Mouse (Mus musculus) hindbrain, embryonic 13.5 days (tissue): ENCODE results near the gene Myo1e. TPM values are rescaled to one million over a fixed set of nuclear protein-coding genes. Genes with fewer than 3 reads are reported as not detected.

Source experiments
- ATAC-seq: fragments of 200-750 bp; cut with Nextera tagmentation; 2 replicates; pipeline ENCODE4 v1.8.0; 2017; ENCODE audit warnings: moderate TSS enrichment; ENCODE audit not compliant: low FRiP score
- H3K27ac ChIP-seq: fragments of 300-500 bp; sonication (generic); 2 replicates; pipeline ENCODE4 v1.5.1; 2015; ENCODE audit warnings: inconsistent platforms, mild to moderate bottlenecking, moderate library complexity
- H3K27me3 ChIP-seq: fragments of 300-500 bp; sonication (generic); 2 replicates; pipeline ENCODE4 v1.6.1; 2015; ENCODE audit warnings: mild to moderate bottlenecking, inconsistent platforms
- H3K36me3 ChIP-seq: fragments of 300-500 bp; sonication (generic); 2 replicates; pipeline ENCODE4 v1.6.1; 2015; ENCODE audit warnings: mild to moderate bottlenecking, inconsistent platforms
- H3K4me1 ChIP-seq: fragments of 300-500 bp; sonication (generic); replicated peaks from 2 replicates; pipeline ENCODE4 v1.6.1; 2015; ENCODE audit warnings: inconsistent platforms
- H3K4me2 ChIP-seq: fragments of 300-500 bp; sonication (generic); 2 replicates; pipeline ENCODE4 v1.6.1; 2015; ENCODE audit warnings: inconsistent platforms, mild to moderate bottlenecking, moderate library complexity
- H3K4me3 ChIP-seq: fragments of 300-500 bp; sonication (generic); 2 replicates; pipeline ENCODE4 v1.5.1; 2015; ENCODE audit warnings: mild to moderate bottlenecking, inconsistent platforms
- H3K9ac ChIP-seq: fragments of 300-500 bp; sonication (generic); 2 replicates; pipeline ENCODE4 v1.6.1; 2015; ENCODE audit warnings: mild to moderate bottlenecking, inconsistent platforms
- H3K9me3 ChIP-seq: fragments of 300-500 bp; sonication (generic); 2 replicates; pipeline ENCODE4 v1.6.1; 2016; ENCODE audit warnings: inconsistent platforms
- WGBS: fragments of 180-500 bp; shearing (Covaris S2); methylation state at CpG from one replicate; pipeline ENCODE4 v1.1.7; 2015; 5-methylcytosine and 5-hydroxymethylcytosine counted together
- polyA plus RNA-seq: library from polyadenylated mRNA; unstranded; fragments of >200 nt; fragmentation: Nextera tagmentation; extraction: Ambion mirVana; gene quantifications from 2 replicates; pipeline ENCODE4 v1.2.1, GENCODE M21; 2015

The Myo1e gene
- polyA plus RNA-seq, 1 experiment from 2014 or later, result 9.2 TPM

DNA sequence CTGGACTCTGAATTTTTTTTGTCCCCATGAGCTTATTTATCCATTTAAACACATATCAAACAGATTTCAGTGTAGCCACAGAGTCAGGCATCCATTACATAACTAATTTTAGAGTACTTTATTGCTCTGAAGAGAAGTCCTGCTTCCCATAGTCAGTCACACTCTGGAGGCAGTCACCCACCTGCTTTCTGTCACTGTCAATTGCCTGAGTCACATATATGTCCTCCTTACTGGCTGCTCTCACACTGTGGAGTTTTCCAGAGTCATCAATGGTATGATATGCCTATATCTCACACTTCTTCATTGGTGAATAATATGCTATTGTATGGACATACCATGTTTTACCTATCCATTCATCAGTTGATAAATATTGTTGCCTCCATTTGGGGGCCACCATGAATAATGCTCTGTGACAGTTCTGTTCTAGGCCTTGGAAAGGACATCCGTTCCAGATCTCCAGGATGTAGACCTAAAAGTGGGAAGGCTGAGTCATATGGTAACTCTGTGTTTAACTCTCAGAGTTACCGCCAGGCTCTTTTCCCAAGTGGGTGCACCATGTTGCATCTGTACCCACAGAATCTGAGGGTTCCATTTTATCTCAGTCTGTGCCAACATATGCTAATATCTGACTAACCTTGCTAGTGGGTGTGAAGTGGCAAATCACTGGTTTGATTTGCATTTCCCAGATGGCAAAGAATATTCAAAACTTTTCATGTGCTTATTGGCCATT is 152.4 kb downstream of the Myo1e start:
- H3K27me3 ChIP-seq, result no peaks in the 10 kb centered on the region
- WGBS, result 97% methylated on average over 2 of the region's 2 CpGs
- no peak for ATAC-seq
- no peaks in the 10 kb centered on the region for H3K9me3 ChIP-seq
- peaks cover 25% of the 10 kb centered on the region for H3K36me3 ChIP-seq
- no peak overlapping the region for H3K4me2 ChIP-seq
- no peaks in the 10 kb centered on the region for H3K4me1 ChIP-seq
- H3K27ac ChIP-seq, result no peak overlapping the region
- no peak overlapping the region for H3K4me3 ChIP-seq
- no peak overlapping the region for H3K9ac ChIP-seq

DNA sequence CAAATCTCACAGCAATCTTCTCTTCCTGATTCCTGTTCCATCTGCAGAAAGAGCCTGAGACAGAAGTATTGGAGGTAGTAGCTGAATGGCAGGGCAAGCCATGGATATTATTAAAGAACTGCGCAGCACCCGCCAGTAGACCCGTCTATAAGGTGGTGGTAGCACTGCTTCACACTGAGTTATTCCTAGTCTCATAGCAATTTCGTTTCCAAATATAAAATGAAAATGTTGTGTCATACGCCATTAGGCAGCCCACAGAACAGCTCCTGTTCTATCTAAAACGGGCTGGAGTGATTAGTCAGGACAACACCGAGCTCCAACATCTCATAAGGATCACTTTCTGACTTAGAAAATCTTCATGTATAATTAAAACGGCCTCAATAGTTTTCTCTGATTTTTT is 157.6 kb downstream of the Myo1e start:
- H3K9me3 ChIP-seq, result no peaks in the 10 kb centered on the region
- ATAC-seq, result no peak

DNA sequence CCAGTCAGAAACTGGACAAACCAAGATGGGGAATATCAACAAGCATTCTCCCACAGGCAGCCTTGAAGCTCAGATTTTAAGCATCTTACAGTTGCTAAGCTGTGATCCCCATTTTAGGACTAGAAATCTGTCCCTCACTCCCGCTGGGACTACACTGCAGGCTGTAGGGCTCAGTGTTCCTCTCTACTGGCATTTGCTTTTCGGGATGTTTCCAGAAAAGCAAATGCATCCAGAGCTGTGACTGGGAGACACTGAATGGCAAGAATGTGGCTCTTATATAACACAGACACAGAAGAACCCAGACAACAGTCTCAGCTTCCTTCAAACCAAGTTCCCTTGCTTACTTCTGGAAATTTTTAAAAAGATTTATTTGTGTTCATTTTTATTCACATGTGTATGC is 158.8 kb downstream of the Myo1e start:
- Histone ChIP-seq H3K9me3 (no peaks in the 10 kb centered on the region), H3K4me1 (no peaks in the 10 kb centered on the region), H3K27ac (no peak overlapping the region), H3K27me3 (no peaks in the 10 kb centered on the region), H3K4me2 (no peak overlapping the region), H3K9ac (no peak overlapping the region), H3K4me3 (no peak overlapping the region), H3K36me3 (peaks cover 40% of the 10 kb centered on the region)
- WGBS, result 89% methylated on average over 2 of the region's 2 CpGs
- ATAC-seq, result no peak

More for the DNA sequence above, 157.6 kb downstream of the Myo1e start:
- H3K36me3 ChIP-seq, result peaks cover 33% of the 10 kb centered on the region
- H3K4me3 ChIP-seq, result no peak overlapping the region
- 97% methylated on average over 8 of the region's 8 CpGs for WGBS
- no peaks in the 10 kb centered on the region for H3K27me3 ChIP-seq
- no peaks in the 10 kb centered on the region for H3K4me1 ChIP-seq
- H3K9ac ChIP-seq, result no peak overlapping the region
- H3K27ac ChIP-seq, result no peak overlapping the region
- no peak overlapping the region for H3K4me2 ChIP-seq

DNA sequence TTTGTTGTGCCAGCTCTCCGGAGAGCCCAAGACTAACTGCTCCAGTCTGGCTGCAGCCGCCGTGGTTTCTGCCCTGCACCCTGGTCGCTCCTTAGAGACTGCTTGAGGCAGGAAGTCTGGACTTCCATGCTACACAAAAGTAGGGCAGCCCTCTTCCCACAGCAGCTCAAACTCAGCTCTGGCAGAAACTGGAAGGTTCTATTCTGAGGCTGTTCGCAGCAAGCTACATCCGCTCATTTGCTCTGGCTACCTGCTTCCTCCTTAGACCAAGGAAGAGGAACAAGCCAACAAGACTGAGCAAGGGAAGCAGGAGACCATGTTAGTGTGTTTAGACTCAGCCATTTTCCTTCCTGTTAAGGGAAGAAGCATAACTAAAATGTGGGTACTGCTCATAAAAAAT is 159.7 kb downstream of the Myo1e start:
- no peak overlapping the region for H3K4me2 ChIP-seq
- 95% methylated on average over 6 of the region's 6 CpGs for WGBS
- no peak for ATAC-seq
- H3K36me3 ChIP-seq, result peaks cover 40% of the 10 kb centered on the region
- no peaks in the 10 kb centered on the region for H3K27me3 ChIP-seq
- H3K4me3 ChIP-seq, result no peak overlapping the region
- no peak overlapping the region for H3K27ac ChIP-seq
- no peaks in the 10 kb centered on the region for H3K9me3 ChIP-seq
- no peaks in the 10 kb centered on the region for H3K4me1 ChIP-seq
- no peak overlapping the region for H3K9ac ChIP-seq

DNA sequence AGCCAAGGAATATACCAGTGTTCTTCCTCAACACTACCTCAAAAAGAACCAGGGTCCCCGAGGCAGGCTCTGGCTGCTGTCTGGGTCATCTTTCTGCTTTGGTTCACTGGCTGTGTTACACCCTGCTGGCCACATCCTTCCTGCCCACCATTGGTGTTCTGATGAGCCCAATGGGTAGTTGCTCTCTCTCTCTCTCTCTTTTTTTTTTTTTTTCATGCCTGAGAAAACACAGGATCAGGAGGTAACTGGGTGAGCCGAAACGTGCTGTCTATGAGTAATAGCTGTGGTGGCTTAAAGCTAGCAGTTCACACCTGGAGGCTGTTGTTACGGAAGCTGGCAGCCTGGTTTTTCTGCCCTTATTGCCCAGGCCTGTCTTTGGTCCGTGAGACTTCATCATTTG is 164.5 kb downstream of the Myo1e start:
- 80% methylated on average over 5 of the region's 5 CpGs for WGBS
- no peaks in the 10 kb centered on the region for H3K9me3 ChIP-seq
- no peak for ATAC-seq
- no peak overlapping the region for H3K4me3 ChIP-seq
- no peaks in the 10 kb centered on the region for H3K27me3 ChIP-seq
- H3K36me3 ChIP-seq, result peaks cover 29% of the 10 kb centered on the region
- no peak overlapping the region for H3K4me2 ChIP-seq
- H3K27ac ChIP-seq, result no peak overlapping the region
- no peak overlapping the region for H3K9ac ChIP-seq
- no peaks in the 10 kb centered on the region for H3K4me1 ChIP-seq

DNA sequence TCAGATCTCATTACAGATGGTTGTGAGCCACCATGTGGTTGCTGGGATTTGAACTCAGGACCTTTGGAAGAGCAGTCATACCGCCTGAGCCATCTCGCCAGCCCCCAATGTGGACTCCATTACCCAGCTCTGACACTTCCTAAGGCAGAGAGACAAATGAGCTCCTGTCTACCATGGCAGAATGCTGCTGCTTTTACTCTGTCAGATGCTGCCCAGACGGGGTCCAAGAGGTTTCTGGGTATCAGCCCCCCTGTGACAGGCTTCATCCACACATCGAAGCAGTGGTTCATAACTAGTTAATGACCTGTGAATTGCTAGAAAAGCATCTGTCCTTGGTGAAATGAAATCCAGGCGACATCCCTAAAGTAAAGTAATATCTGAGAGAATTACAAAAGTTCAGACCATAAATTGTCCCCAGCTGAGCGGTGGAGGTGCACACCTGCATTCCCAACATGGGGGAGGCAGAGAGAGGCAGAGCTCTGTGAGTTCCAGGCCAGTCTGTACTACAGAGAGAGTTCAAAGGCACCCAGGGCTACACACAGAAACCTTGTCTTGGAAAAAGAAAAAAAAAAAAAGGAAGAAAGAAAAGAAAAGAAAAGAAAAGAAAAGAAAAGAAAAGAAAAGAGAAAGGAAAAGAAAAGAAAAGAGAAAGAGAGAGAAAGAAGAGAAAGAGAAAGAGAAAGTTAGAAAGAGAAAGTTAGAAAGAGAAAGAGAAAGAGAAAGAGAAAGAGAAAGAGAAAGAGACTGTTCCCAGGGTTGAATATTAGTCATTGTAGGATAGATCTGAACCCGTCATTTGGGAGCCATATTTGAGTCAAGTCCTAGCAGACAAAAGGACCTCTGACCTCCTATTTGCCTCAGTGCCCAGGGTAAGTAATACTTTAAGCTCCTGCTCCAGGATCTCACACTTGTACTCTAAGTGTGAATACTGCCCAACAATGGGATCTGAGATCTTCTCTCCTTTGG is 172.6 kb downstream of the Myo1e start:
- H3K4me2 ChIP-seq, result no peak overlapping the region
- H3K4me3 ChIP-seq, result no peak overlapping the region
- no peak for ATAC-seq
- H3K9ac ChIP-seq, result no peak overlapping the region
- H3K4me1 ChIP-seq, result no peaks in the 10 kb centered on the region
- 87% methylated on average over 7 of the region's 7 CpGs for WGBS
- no peaks in the 10 kb centered on the region for H3K27me3 ChIP-seq
- no peak overlapping the region for H3K27ac ChIP-seq
- H3K36me3 ChIP-seq, result peaks cover 25% of the 10 kb centered on the region
- no peaks in the 10 kb centered on the region for H3K9me3 ChIP-seq

DNA sequence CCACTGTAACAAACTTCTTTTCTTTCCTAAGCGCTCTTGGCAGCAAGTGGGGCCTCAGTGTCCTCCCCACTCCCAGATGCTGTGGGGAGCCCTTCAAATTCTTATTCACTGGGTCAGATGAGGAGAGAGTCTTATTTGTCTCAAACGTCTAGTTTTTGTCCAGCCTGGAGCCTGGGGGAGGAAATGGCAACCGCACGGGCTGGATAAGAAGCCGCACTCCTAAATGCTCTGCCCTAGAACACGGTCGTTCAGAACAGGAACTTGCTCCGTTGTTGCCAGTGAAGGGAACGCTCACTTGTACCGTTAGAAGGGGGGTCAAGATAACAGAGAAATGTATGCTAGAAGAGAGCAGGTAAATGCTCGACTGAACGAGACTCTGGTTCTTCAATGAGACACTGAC is 174.9 kb downstream of the Myo1e start:
- 88% methylated on average over 12 of the region's 12 CpGs for WGBS
- H3K4me3 ChIP-seq, result no peak overlapping the region

DNA sequence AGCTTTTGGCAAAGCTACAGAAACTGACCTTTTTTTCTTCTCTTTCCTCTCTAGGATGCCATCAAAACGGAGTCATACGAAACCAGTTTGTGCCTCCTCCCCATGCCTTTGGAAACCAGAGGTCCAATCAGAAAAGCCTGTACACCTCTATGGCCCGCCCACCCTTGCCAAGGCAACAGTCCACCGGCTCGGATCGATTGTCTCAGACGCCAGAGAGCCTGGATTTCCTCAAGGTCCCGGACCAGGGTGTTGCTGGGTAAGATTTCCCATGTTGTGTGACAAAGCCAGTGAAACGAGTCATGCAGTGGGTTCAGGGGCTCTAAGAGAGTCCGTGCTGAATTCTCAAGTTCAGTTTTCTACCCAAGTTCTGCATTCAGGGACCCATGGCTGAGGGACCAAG is 176.6 kb downstream of the Myo1e start:
- H3K4me3 ChIP-seq, result no peak overlapping the region
- H3K36me3 ChIP-seq, result peaks cover 9% of the 10 kb centered on the region
- no peaks in the 10 kb centered on the region for H3K9me3 ChIP-seq
- H3K27ac ChIP-seq, result no peak overlapping the region
- H3K27me3 ChIP-seq, result no peaks in the 10 kb centered on the region
- 77% methylated on average over 10 of the region's 10 CpGs for WGBS
- no peak overlapping the region for H3K9ac ChIP-seq
- ATAC-seq, result no peak
- no peaks in the 10 kb centered on the region for H3K4me1 ChIP-seq
- H3K4me2 ChIP-seq, result no peak overlapping the region

More for the DNA sequence above, 174.9 kb downstream of the Myo1e start:
- Histone ChIP-seq H3K27ac (no peak overlapping the region), H3K36me3 (peaks cover 20% of the 10 kb centered on the region), H3K4me1 (no peaks in the 10 kb centered on the region), H3K9me3 (no peaks in the 10 kb centered on the region), H3K4me2 (no peak overlapping the region), H3K27me3 (no peaks in the 10 kb centered on the region), H3K9ac (no peak overlapping the region)
- no peak for ATAC-seq

DNA sequence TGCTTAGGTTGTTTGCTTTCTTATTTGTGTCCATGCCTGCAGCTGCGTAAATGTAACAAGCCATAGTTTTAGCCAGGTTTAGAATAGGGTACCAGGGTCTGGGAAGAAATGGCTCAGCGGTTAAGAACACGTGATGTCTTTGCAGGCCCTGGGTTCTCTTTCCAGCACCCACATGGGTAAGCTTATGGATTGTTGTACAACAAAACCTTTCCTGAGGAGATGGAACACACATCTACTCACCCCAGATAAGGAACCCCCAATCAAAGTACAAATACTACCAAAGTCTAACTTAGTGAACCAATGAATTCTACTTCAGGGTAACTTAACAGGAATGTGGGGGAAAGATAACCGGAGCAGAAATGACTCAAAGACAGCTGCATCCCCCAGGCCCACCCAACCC is 177.3 kb downstream of the Myo1e start:
- 98% methylated on average over 4 of the region's 4 CpGs for WGBS

DNA sequence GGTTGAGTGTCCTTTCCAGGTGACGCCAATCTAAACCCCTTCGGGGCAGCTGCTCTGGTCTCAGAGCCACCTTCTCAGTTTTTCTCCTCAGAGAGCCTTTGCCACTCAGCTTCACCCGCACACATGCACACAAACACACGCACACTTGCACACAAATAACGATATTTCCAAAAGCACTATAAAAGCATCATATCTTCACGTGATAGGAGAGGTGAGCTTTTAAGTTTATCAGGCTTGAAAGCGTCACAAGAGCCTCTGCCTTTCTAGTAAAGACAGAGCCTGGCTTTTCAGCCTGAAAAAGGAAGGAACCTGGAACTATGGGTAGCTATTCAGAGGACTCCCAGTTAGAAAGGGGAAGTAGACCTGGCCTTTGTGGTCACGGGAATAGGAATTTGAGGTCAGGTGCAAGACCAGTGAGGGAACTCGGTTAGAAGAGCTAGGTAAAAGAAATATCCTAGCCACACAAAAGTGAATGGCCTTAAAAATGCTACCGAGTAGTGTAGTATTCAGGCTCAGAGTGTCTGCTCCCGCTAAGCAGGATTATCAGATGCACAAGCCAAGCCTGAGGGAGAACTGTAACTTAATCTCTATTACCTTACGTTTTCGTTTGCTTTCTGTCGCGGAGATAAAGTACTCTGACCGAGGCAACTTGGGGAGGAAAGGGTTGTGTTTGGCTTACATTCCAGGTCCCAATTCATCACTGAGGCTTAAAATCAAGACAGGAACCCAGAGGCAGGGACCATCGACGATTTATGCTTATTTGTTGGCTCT is 178.0 kb downstream of the Myo1e start:
- Histone ChIP-seq H3K4me3 (no peak overlapping the region), H3K9ac (no peak overlapping the region), H3K27ac (no peak overlapping the region), H3K36me3 (peaks cover 7% of the 10 kb centered on the region), H3K9me3 (no peaks in the 10 kb centered on the region), H3K4me1 (no peaks in the 10 kb centered on the region), H3K4me2 (no peak overlapping the region), H3K27me3 (no peaks in the 10 kb centered on the region)
- 92% methylated on average over 18 of the region's 18 CpGs for WGBS
- ATAC-seq, result no peak

More for the DNA sequence above, 177.3 kb downstream of the Myo1e start:
- no peaks in the 10 kb centered on the region for H3K4me1 ChIP-seq
- H3K4me3 ChIP-seq, result no peak overlapping the region
- H3K4me2 ChIP-seq, result no peak overlapping the region
- H3K27ac ChIP-seq, result no peak overlapping the region
- peaks cover 7% of the 10 kb centered on the region for H3K36me3 ChIP-seq
- no peak overlapping the region for H3K9ac ChIP-seq
- H3K27me3 ChIP-seq, result no peaks in the 10 kb centered on the region
- H3K9me3 ChIP-seq, result no peaks in the 10 kb centered on the region
- no peak for ATAC-seq

DNA sequence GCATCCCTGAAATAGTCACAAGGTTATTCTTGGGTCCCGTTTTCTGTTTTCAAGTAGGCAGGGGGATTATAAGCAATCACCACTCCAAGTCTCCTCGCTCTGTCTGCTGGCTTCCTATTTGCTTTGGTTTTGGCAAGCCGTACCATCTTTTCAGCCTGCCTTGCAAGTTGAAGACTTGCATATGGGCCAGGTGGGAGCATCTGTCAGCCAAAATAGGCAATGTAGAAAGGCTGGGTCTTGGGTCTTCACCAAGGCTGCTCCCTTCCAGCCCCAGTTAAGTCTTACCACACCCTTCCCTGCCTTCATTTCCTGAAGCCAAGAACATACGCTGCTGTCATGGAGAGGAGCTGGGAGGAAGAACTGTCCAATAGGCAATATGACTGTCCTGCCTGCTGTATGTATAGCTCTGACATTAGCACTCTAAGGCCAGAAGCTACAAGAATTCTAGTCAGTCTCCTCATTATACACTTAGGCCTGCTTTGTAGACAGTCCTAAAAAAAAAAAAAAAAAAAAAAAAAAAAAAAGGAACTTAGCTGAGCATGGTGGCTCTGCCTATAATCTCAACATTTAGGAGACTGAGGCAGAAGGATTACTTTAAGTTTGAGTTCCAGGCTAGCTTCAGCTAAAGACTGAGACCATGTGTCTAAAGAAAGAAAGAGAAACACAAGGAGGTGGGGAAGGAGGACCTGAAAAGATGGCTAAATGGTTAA is 180.4 kb downstream of the Myo1e start:
- WGBS, result 97% methylated on average over 4 of the region's 4 CpGs

More for the DNA sequence above, 180.4 kb downstream of the Myo1e start:
- no peak overlapping the region for H3K9ac ChIP-seq
- no peaks in the 10 kb centered on the region for H3K27me3 ChIP-seq
- H3K36me3 ChIP-seq, result peaks cover 7% of the 10 kb centered on the region
- H3K4me3 ChIP-seq, result no peak overlapping the region
- no peaks in the 10 kb centered on the region for H3K9me3 ChIP-seq
- no peak for ATAC-seq
- H3K4me2 ChIP-seq, result no peak overlapping the region
- H3K4me1 ChIP-seq, result no peaks in the 10 kb centered on the region
- no peak overlapping the region for H3K27ac ChIP-seq
